Mouse (Mus musculus) frontal cortex, postnatal 10 days (tissue): ENCODE data around the gene Tcf7l2.

Experiments
- DNase-seq, 2 experiments: peaks; one replicate each; pipeline ENCODE4 v3.0.0; 2022; ENCODE audit warnings: low spot score in 2 of 2, mixed read lengths in 1 of 2

The Tcf7l2 gene

DNA sequence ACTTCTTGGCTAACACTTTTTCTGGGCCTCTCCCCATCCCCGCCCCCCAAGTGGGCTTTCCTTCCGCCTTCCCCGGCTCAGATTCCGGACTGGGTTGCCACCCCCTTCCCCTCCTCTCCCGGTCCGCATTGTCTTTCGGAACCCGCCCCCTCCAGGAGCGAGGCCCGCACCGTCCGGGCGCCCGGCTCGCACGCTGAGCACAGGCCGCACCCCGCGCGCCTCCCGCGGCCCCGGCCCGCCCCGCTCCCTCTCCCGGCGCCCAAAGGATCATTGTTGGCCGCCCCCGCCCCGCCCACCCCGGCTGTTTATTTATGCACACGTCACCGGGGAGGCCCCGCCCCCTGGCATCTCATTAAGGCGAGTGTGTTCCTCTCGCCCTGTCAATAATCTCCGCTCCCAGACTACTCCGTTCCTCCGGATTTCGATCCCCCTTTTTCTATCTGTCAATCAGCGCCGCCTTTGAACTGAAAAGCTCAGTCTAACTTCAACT lies at the start of gene Tcf7l2:
TSS of gene Tcf7l2 (plus strand) at position 382 of the 490 bp plus-strand sequence.
- DNase-seq: peak; percentile 68 to 72

DNA sequence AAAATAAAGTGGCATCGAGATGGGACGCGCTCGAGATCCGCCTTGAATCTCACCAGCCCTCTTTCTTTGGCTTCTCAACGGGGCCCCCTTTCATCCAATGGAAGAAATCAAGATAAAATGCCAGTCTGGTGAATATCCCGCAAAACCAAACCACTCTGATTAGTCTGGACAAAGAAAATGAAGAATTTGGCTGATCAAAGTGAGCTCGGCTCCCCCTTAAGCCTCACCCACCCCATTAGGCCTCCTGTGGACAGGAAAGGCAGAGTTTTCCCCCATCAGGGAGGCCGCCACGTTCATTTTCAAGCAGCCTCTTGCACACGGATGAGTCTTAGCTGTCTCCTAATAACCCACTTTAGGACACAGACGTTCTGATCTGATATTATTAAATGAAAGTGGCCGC lies 47.0 kb upstream of the Tcf7l2 start:
- no peak for DNase-seq

- no peak for DNase-seq
Observed at GRCm38 (mm10) chr19:55695418-55695817, 46.2 kb upstream of the Tcf7l2 start.

DNA sequence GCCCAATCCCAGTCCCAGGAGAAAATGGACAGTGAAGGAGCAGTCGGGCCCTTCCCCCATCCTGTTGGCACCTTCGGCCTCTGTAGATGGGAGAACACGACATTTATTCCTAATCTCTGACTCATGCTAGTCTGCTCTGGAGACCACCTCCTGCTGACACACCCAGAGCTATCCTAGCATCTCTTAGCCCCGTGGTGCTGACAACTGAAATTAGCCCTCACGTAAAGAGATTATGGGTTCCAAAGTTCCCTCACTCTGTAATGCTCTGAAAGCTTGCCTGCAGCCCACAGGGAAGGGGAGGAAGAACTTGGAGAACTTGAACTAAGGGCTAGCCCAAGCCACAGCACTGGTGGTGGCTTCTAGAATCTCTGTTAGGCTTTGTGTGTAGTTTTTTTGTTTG lies 42.7 kb upstream of the Tcf7l2 start:
- no peak for DNase-seq

- DNase-seq: no peak
Observed at GRCm38 (mm10) chr19:55700214-55700568, 41.4 kb upstream of the Tcf7l2 start.

GRCm38 (mm10) chr19:55700569-55701282 lies 40.9 kb upstream of the Tcf7l2 start:
- DNase-seq: no peak

DNA sequence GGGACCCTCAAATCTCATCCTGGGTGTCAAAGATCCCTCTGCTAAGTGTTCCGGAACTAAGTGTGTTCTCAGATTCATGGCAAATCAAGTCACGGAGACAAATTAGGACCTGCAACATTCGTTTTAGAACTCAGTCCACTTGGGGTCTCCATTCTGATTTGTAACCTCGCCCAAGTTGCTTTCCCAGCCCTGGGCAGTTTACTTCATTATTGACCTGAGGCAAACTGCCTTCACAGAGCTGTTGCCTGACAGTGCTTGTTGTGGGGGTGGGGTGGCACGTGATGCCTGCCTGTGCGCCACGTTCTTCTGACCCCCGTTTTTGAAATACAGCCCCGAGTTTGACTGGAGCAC lies 40.4 kb upstream of the Tcf7l2 start:
- no peak for DNase-seq

GRCm38 (mm10) chr19:55702081-55702480 lies 39.5 kb upstream of the Tcf7l2 start:
- no peak for DNase-seq

GRCm38 (mm10) chr19:55702716-55703115 lies 38.9 kb upstream of the Tcf7l2 start:
- no peak for DNase-seq

DNA sequence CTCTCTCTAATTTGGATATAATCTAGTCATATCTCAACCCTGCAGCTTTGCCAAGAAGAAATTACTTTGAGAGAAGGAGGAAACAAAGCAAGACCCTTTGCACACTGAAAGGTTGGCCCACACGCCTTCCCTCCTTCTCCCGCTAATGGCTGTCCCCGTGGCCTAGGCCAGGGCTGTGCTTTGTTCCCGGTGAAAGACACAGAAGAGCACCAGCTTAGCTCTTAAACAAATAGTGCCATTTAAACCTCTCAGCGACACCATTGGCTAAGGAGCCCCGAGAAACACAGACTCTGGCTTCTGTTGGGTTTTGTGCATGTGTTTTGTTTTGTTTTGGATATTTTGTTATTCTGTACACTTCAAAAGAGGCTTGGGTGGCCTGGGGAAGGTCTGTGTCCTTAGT lies 37.5 kb upstream of the Tcf7l2 start:
- DNase-seq: no peak

DNA sequence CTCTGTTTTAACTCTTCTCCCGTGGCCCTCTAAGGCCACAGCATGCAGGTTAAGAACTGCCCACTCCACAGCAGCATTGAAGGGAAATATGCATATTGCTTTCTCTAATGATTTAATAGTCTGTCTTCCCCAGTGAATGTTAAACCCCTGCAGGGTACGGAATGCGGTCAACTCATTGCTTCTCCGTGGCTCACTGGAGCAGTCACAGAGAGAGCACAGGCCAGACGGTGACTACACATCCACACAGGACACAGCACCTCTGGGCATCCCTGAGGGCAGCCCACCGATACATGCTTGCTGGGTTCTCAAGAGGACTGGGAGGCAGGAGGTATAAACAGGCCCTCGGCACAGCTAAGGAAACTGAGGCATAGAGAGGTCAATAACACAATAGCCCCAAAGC lies 35.3 kb upstream of the Tcf7l2 start:
- no peak for DNase-seq

DNA sequence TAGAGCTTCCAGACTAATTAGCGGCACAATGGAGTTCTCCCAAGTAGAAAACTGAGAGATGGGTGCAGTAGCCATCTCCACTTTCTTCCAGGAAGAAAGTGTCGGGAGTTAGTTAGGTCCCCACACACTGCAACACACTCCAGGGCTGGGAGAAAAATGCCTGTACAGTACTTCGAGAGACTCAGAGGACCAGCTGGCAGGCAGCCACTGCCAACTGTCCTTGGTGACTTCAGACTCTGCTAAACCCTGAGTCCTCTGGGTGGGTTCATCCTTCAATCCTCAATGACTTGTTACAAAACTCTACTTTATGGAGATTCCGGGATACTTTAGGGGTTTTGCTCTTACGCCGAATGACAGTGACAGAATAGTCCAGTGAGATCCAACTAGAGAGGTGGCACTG lies 34.8 kb upstream of the Tcf7l2 start:
- DNase-seq: no peak

GRCm38 (mm10) chr19:55708031-55708554 lies 33.5 kb upstream of the Tcf7l2 start:
- DNase-seq: no peak

DNA sequence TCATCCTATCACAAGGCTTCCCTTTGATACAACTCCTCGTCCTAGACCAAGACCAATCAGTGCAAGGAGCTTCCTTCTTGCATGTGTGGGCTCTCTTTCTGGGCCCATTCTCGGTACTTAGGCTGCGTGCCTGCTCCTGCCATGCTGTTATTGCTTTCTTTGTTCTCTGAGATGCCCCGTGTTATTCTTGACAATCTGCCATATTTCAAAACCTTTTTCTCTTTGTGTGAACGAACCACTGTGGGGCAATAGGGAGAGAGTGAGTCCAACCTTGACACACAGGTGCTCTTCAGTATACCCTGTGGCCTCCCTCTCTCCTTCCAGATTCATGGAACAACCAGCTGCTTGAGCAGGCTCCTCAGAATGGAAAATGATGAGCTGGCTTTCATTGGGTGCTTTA lies 30.8 kb upstream of the Tcf7l2 start:
- no peak for DNase-seq

- DNase-seq: no peak
Observed at GRCm38 (mm10) chr19:55711701-55712100, 29.9 kb upstream of the Tcf7l2 start.

GRCm38 (mm10) chr19:55712678-55713077 lies 28.9 kb upstream of the Tcf7l2 start:
- no peak for DNase-seq

GRCm38 (mm10) chr19:55714015-55714414 lies 27.6 kb upstream of the Tcf7l2 start:
- no peak for DNase-seq

GRCm38 (mm10) chr19:55714665-55715064 lies 27.0 kb upstream of the Tcf7l2 start:
- no peak for DNase-seq

GRCm38 (mm10) chr19:55719083-55719482 lies 22.5 kb upstream of the Tcf7l2 start:
- DNase-seq: no peak

DNA sequence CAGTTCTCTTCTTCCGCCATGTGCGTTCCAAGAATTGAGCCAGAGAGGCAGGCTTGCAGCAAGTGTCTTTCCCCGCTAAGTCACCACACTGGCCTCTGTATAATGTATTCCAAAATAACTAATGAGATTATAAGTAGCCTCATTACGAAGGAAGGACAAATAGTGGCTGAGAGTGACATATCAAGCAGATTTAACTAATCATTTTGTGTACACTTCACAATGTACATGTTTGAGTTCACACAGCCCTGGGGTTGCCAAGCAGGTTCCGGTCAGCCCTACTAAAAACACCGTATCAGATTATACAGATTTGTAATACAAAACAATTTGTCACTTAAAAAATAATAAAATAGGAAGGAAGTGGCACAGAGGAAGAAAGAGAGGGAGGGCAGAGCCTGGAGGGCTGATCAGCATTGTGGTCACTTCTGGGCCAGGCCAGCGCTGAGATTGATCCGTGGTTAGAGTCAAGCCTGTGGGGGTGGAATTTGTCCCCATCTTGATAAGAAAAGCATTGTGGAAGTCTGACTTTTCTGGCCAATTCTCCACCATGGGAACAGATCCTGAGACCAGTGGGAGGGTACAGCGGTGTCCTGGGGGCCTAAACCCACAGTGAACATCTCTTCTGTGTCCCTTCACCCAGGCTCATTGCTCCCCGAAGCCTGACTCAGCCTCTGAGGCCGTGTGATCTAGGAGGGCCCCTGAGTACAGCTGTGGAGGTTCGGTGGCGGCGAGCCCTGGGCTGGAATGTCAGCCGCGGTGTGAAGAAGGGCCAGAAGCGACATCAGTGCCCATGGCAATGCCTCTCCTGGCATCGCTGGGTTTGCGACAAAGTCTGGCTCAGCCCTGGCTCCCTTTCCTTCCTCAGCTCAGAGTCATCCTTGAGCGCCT lies 21.9 kb upstream of the Tcf7l2 start:
- DNase-seq: no peak

GRCm38 (mm10) chr19:55720409-55721092 lies 21.1 kb upstream of the Tcf7l2 start:
- no peak for DNase-seq

GRCm38 (mm10) chr19:55722376-55722775 lies 19.2 kb upstream of the Tcf7l2 start:
- DNase-seq: no peak
